Mouse (Mus musculus) thymus, postnatal 10 days (tissue): ENCODE data around the gene Fcrla.
A peak's percentile ranks its signal among the peaks of the same experiment; 100 is the strongest.

Experiments
- DNase-seq, 2 experiments: peaks; one replicate each; pipeline ENCODE4 v3.0.0; 2021; ENCODE audit warnings: low spot score in 2 of 2

The Fcrla gene

GRCm38 (mm10) chr1:170889310-170889709 is 38.1 kb downstream of the Fcrla start:
- DNase-seq: no peak

GRCm38 (mm10) chr1:170886044-170886458 is 41.3 kb downstream of the Fcrla start:
- no peak for DNase-seq

GRCm38 (mm10) chr1:170884978-170885561 is 42.3 kb downstream of the Fcrla start, which contains the start of the genes Gm26620 and Dusp12:
Gene Gm26620 (plus strand): TSS chr1:170885065.
Gene Dusp12 (minus strand): TSS chr1:170885540.
- DNase-seq: peak; percentile 71 to 79

GRCm38 (mm10) chr1:170884390-170884789 is 43.0 kb downstream of the Fcrla start:
- no peak for DNase-seq

GRCm38 (mm10) chr1:170882915-170883485 is 44.4 kb downstream of the Fcrla start:
- DNase-seq: no peak

GRCm38 (mm10) chr1:170876906-170877305 is 50.5 kb downstream of the Fcrla start:
- DNase-seq: no peak

- DNase-seq: no peak
These were observed 51.7 kb downstream of the Fcrla start for GRCm38 (mm10) chr1:170875676-170876075.

- no peak for DNase-seq
These were observed 55.4 kb downstream of the Fcrla start for GRCm38 (mm10) chr1:170871961-170872360.

- no peak for DNase-seq
These were observed 56.0 kb downstream of the Fcrla start for GRCm38 (mm10) chr1:170871402-170871801.

GRCm38 (mm10) chr1:170868905-170869283 is 58.5 kb downstream of the Fcrla start:
- DNase-seq: no peak

- DNase-seq: peak; percentile 17 to 28
These were observed 59.1 kb downstream of the Fcrla start for GRCm38 (mm10) chr1:170868107-170868904.

- peak; percentile 84 to 85 for DNase-seq
These were observed 59.7 kb downstream of the Fcrla start, which contains the start of gene Atf6 for GRCm38 (mm10) chr1:170867691-170868105. Gene Atf6 (minus strand): TSS chr1:170867771.
